Mouse (Mus musculus): ENCODE data around the gene Prm2. TPM values are rescaled to one million over a fixed set of nuclear protein-coding genes. Genes with fewer than 3 reads are reported as not detected.

Gene Prm2
- polyA plus RNA-seq, 1 experiment from 2014 or later = not detected

DNA sequence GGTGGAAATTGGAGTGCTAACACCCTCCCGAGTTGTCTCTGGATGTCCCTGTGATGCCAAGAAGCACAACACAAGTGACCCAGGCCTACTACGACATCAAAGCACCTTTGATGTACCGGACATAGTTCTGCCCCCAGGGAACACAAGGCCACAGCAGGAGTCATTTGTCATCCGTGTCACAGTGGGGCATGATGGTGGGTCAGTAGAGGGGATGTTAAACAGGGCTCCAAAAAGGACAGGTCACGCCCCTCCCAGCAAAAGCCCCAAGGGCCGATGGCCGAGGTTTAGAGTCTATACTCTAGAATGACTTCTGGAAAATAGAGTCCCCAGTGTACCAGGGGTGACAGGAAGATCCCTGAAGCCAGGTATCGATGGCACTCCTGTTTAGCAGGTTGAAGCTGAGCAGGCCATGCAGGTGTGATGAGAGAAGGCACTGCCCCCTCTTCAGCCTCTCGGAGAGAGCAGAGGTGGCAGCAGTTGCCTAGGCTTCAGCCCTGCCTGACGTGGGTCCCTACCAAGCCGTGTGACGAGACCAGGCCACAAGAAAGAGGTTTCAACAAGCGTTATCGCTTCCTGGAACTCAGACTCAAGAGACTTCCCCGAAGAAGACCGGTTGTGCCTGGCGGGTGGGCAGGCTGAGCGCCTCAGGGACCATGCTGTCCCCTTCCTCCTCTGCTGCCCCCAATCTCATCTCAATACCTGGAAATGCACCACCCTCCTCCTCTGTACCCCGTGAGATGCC lies 24.0 kb downstream of the Prm2 start:
- 52% methylated on average over 19 of the region's 19 CpGs for WGBS
- Histone ChIP-seq H3K4me1 (ENCODE audit: control insufficient read depth, insufficient read depth, low read length) (peaks cover 14% of the 10 kb centered on the region; the same call in 1 of the 2 replicates), H3K9me3 (ENCODE audit: control insufficient read depth, low read length) (no peaks in the 10 kb centered on the region), H3K36me3 (ENCODE audit: control insufficient read depth, insufficient read depth, low read length) (no peaks in the 10 kb centered on the region), H3K9ac (ENCODE audit: low read depth, low read length) (no peak overlapping the region), H3K27me3 (ENCODE audit: control insufficient read depth, insufficient read depth, low read length) (no peaks in the 10 kb centered on the region), H3K27ac (ENCODE audit: low read depth, low read length) (no peak overlapping the region), H3K4me3 (ENCODE audit: low read length) (no peak overlapping the region), H3K4me2 (replicated peaks; ENCODE audit: low read depth, low read length) (no peak overlapping the region)
- no peak for ATAC-seq (ENCODE audit: low FRiP score, low TSS enrichment)

DNA sequence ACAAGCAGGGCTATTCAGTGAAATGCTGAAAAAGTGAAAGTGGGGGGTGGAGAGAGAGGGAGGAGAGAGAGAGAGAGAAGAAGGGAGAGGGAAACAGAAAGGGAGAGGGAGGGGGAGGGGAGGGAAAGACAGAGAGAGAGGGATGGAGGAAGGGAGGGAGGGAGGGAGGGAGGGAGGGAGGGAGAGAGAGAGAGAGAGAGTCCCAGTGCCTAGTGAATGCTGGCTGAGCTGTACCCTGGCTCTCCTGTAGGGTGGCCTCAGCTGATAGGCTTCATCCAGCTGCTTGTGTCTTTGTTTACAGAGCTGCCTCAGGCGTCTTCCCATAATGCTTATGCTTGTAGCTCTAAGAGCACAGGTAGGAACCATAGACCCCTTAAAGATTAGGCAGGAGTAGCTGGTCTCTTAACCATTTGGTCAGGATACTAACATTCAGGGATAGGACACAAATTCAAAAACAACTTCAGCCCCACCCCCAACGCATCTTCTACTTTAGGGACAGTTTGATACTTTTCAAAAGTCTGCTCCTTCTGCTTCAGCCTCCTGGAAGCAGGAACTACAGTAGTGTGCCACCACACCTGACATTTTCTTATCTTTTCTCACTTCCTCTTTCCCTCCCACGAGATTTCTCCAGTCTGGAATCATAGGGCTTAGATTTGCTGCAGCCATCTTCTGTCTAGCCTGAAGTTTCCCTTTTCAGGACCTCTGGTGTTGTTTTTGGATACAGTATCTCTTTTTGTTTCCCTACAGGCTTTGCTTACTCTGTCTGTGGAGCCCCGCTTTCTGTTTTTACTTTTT lies 25.2 kb downstream of the Prm2 start:
- no peak for ATAC-seq (ENCODE audit: low FRiP score, low TSS enrichment)
- Histone ChIP-seq H3K4me2 (replicated peaks; ENCODE audit: low read depth, low read length) (no peak overlapping the region), H3K27ac (ENCODE audit: low read depth, low read length) (no peak overlapping the region), H3K36me3 (ENCODE audit: control insufficient read depth, insufficient read depth, low read length) (no peaks in the 10 kb centered on the region), H3K4me3 (ENCODE audit: low read length) (no peak overlapping the region), H3K4me1 (ENCODE audit: control insufficient read depth, insufficient read depth, low read length) (peaks cover 7% of the 10 kb centered on the region; the same call in 1 of the 2 replicates), H3K9ac (ENCODE audit: low read depth, low read length) (no peak overlapping the region), H3K27me3 (ENCODE audit: control insufficient read depth, insufficient read depth, low read length) (no peaks in the 10 kb centered on the region), H3K9me3 (ENCODE audit: control insufficient read depth, low read length) (no peaks in the 10 kb centered on the region)
- 37% methylated on average over 4 of the region's 4 CpGs for WGBS

DNA sequence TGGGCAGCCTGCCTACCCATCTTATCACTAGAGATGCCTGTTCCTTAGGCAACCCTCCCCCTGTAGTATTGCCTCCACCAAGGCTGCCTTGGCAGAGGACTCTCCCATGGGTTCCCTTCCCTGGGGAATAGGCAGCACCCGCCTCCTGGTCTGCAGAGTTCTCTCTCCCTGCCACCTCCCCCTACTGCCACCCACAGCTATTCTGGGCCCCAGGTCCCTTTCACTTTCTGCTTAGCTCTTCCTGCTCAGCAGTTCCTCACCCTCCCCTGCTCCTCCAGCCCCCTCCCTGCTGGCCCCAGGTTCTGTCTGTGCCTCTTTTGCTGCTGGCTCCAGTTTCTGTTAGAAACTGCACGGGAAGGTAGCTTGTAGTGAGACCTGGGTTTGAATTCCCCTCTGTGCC lies 26.3 kb downstream of the Prm2 start:
- Histone ChIP-seq H3K4me1 (ENCODE audit: control insufficient read depth, insufficient read depth, low read length) (peaks cover 7% of the 10 kb centered on the region; the same call in 1 of the 2 replicates), H3K9me3 (ENCODE audit: control insufficient read depth, low read length) (no peaks in the 10 kb centered on the region), H3K4me2 (replicated peaks; ENCODE audit: low read depth, low read length) (no peak overlapping the region), H3K27ac (ENCODE audit: low read depth, low read length) (no peak overlapping the region), H3K9ac (ENCODE audit: low read depth, low read length) (no peak overlapping the region; the same call in 1 of the 2 replicates), H3K4me3 (ENCODE audit: low read length) (no peak overlapping the region), H3K27me3 (ENCODE audit: control insufficient read depth, insufficient read depth, low read length) (no peaks in the 10 kb centered on the region), H3K36me3 (ENCODE audit: control insufficient read depth, insufficient read depth, low read length) (no peaks in the 10 kb centered on the region)
- ATAC-seq (ENCODE audit: low FRiP score, low TSS enrichment) = no peak
- WGBS = 47% methylated on average over 2 of the region's 2 CpGs

DNA sequence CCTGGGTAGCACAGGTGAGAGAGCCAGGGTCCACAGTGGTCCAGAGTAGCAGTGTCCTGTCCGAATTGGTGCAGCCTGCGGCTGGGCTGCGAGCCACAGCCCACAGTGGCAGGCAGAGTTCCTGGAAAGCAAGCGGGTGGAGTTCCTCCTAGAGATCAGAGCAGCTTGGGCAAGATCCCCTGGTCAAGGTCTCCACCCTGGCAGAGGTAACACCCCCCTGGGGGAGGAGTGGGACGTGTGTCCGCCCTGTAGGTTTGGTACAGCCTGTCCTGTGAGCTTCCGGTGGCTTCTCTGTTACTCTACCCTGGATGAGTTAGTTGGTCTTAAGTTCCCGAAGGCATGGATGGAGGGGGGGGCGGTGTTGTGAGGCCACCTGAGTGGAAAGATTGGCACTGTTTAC lies 27.1 kb downstream of the Prm2 start:
- H3K27me3 ChIP-seq (ENCODE audit: control insufficient read depth, insufficient read depth, low read length) = no peaks in the 10 kb centered on the region
- no peaks in the 10 kb centered on the region for H3K36me3 ChIP-seq (ENCODE audit: control insufficient read depth, insufficient read depth, low read length)
- H3K4me3 ChIP-seq (ENCODE audit: low read length) = no peak overlapping the region
- no peak overlapping the region for H3K4me2 ChIP-seq (replicated peaks; ENCODE audit: low read depth, low read length)
- 51% methylated on average over 9 of the region's 9 CpGs for WGBS
- H3K9me3 ChIP-seq (ENCODE audit: control insufficient read depth, low read length) = no peaks in the 10 kb centered on the region
- peaks cover 8% of the 10 kb centered on the region; the same call in 1 of the 2 replicates for H3K4me1 ChIP-seq (ENCODE audit: control insufficient read depth, insufficient read depth, low read length)
- no peak for ATAC-seq (ENCODE audit: low FRiP score, low TSS enrichment)
- H3K27ac ChIP-seq (ENCODE audit: low read depth, low read length) = no peak overlapping the region
- no peak overlapping the region for H3K9ac ChIP-seq (ENCODE audit: low read depth, low read length)

DNA sequence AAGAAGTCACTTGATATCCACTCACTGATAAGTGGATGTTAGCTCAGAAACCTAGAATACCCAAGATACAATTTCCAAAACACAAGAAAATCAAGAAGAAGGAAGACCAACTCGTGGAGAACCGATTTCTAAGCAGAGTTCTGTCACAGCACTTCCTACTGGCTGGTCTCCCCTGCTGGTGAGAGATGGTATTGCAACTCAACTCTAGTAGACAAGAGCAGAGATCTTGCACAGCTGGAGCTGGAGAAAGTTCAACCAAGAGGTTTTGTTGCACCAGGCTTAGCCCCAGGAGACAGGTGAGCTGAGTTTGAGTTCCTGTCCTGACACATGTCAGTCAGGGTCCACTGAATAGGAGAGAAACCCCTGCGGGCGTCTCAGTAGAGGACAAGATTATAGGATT lies 28.8 kb downstream of the Prm2 start:
- peaks cover 11% of the 10 kb centered on the region; the same call in 1 of the 2 replicates for H3K4me1 ChIP-seq (ENCODE audit: control insufficient read depth, insufficient read depth, low read length)
- WGBS = 39% methylated on average over 4 of the region's 4 CpGs
- no peaks in the 10 kb centered on the region for H3K27me3 ChIP-seq (ENCODE audit: control insufficient read depth, insufficient read depth, low read length)
- H3K27ac ChIP-seq (ENCODE audit: low read depth, low read length) = no peak overlapping the region
- no peaks in the 10 kb centered on the region for H3K9me3 ChIP-seq (ENCODE audit: control insufficient read depth, low read length)
- ATAC-seq (ENCODE audit: low FRiP score, low TSS enrichment) = peak; percentile 28; the same call in 1 of the 2 replicates
- no peak overlapping the region for H3K4me2 ChIP-seq (replicated peaks; ENCODE audit: low read depth, low read length)
- no peak overlapping the region for H3K9ac ChIP-seq (ENCODE audit: low read depth, low read length)
- H3K36me3 ChIP-seq (ENCODE audit: control insufficient read depth, insufficient read depth, low read length) = no peaks in the 10 kb centered on the region
- no peak overlapping the region for H3K4me3 ChIP-seq (ENCODE audit: low read length)

DNA sequence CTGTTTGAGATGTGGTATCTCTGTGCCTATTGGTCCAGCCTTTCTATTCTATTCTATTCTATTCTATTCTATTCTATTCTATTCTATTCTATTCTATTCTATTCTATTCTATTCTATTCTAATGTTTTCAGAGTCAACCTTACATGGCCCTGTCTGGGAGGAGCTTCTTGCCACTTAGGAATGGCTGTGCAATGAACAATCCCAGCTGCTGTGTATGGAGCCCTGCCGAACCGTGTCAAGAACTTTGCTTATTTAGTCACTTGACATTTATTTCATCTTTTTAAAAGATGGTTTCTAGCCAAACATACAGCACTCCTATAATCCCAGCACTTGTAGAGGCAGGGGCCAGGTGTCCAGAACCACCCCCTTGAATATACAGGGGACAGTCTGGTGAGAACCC lies 31.6 kb downstream of the Prm2 start:
- H3K36me3 ChIP-seq (ENCODE audit: control insufficient read depth, insufficient read depth, low read length) = no peaks in the 10 kb centered on the region
- no peak overlapping the region for H3K9ac ChIP-seq (ENCODE audit: low read depth, low read length)
- 0 out of 2 replicates have a peak, but pooled peaks cover 4% of the 10 kb centered on the region for H3K4me1 ChIP-seq (ENCODE audit: control insufficient read depth, insufficient read depth, low read length)
- no peak overlapping the region for H3K27ac ChIP-seq (ENCODE audit: low read depth, low read length)
- no peak overlapping the region for H3K4me3 ChIP-seq (ENCODE audit: low read length)
- ATAC-seq (ENCODE audit: low FRiP score, low TSS enrichment) = no peak
- no peak overlapping the region for H3K4me2 ChIP-seq (replicated peaks; ENCODE audit: low read depth, low read length)
- H3K9me3 ChIP-seq (ENCODE audit: control insufficient read depth, low read length) = no peaks in the 10 kb centered on the region
- H3K27me3 ChIP-seq (ENCODE audit: control insufficient read depth, insufficient read depth, low read length) = no peaks in the 10 kb centered on the region
- WGBS = 35% methylated on average over 2 of the region's 2 CpGs

DNA sequence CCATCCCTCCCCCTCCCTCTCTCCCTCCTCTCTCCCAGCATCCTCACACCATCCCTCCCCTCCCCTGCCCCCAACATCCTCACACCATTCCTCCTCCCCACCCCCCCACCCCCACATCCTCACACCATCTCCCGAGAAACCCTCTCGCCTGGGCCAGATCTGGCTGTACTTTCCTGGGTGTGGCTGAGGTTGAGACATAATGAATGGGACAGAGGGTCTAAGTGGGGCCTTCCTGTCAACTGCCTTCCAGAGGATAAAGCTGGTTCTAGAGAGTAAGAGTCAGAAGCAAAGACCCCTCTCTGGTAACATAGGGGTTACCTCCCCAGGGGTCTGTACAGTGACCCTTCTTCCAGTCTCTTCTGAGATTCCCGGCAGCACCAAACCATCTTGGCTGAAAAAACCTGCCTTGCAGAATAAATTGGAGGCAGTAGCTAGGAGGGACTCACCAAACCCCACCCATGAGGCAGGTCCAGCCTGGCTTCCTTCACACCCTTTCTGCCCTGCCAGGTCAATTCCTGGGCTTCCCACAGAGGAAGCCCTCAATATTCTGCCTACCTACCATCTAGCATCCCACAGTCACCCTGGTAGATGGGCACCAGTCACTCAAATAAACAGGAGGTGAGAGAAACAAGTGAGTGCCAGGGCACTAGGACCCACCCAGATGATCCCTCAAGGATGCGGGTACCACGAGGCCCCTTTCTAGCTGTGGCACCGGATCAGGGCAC lies 32.2 kb downstream of the Prm2 start:
- Histone ChIP-seq H3K9me3 (ENCODE audit: control insufficient read depth, low read length) (no peaks in the 10 kb centered on the region), H3K27ac (ENCODE audit: low read depth, low read length) (no peak overlapping the region), H3K4me1 (ENCODE audit: control insufficient read depth, insufficient read depth, low read length) (0 out of 2 replicates have a peak, but pooled peaks cover 4% of the 10 kb centered on the region), H3K36me3 (ENCODE audit: control insufficient read depth, insufficient read depth, low read length) (no peaks in the 10 kb centered on the region), H3K9ac (ENCODE audit: low read depth, low read length) (no peak overlapping the region), H3K27me3 (ENCODE audit: control insufficient read depth, insufficient read depth, low read length) (no peaks in the 10 kb centered on the region), H3K4me3 (ENCODE audit: low read length) (no peak overlapping the region), H3K4me2 (replicated peaks; ENCODE audit: low read depth, low read length) (no peak overlapping the region)
- 56% methylated on average over 6 of the region's 6 CpGs for WGBS
- no peak for ATAC-seq (ENCODE audit: low FRiP score, low TSS enrichment)

DNA sequence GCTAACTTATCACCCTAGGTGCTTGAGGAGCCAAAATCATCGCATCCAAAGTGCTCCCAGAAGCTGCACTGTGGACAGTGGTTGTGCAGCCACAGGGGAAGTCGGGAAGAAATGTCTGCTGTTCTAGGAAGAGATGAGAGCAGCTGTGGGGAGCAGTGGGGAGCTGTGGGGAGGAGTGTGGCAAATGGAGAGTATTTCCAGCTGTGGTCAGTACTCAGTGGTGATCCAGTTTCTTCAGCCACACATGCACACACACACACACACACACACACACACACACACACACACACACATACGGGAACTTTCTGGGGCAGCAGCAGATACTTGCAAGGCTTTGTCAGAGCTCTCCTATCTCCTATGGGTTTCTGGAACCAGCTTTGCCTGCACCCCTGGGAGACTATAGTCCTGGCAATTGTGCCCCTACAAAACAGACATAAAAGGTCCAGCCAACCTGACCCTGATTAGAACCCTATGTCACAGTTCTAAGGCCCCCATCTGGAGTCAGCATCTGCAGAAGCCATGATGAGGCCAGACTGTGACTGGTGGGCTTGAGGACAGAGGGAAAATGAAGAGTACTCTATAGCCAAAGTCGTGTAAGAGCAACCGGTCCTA lies 33.3 kb downstream of the Prm2 start:
- 59% methylated on average over 5 of the region's 5 CpGs for WGBS
- Histone ChIP-seq H3K27ac (ENCODE audit: low read depth, low read length) (no peak overlapping the region), H3K4me2 (replicated peaks; ENCODE audit: low read depth, low read length) (no peak overlapping the region), H3K4me1 (ENCODE audit: control insufficient read depth, insufficient read depth, low read length) (0 out of 2 replicates have a peak, but pooled peaks cover 4% of the 10 kb centered on the region), H3K36me3 (ENCODE audit: control insufficient read depth, insufficient read depth, low read length) (no peaks in the 10 kb centered on the region), H3K9me3 (ENCODE audit: control insufficient read depth, low read length) (no peaks in the 10 kb centered on the region), H3K4me3 (ENCODE audit: low read length) (no peak overlapping the region), H3K9ac (ENCODE audit: low read depth, low read length) (no peak overlapping the region), H3K27me3 (ENCODE audit: control insufficient read depth, insufficient read depth, low read length) (no peaks in the 10 kb centered on the region)
- no peak for ATAC-seq (ENCODE audit: low FRiP score, low TSS enrichment)
